Comparison of ENCODE assay signal across 23 mouse cellular contexts in genomic region chr2:75719331-75719869, GRCm38 (mm10).
"Had no signal": no experiment of that assay in that cellular context is flagged by ENCODE, and none has a peak within 500 bp of the region (broad histone marks: within the 10 kb centered on the region; RNA-seq: fewer than 3 reads in every experiment).

No protein-coding gene starts in this region.

- H3K4me1 ChIP-seq: heart, embryonic 15.5 days; intestine, embryonic 15.5 days had no signal

- ATAC-seq: forebrain, postnatal 0 days; hindbrain, embryonic 16.5 days; intestine, embryonic 15.5 days; intestine, postnatal 0 days; liver, embryonic 12.5 days had no signal

- H3K36me3 ChIP-seq: heart, embryonic 13.5 days; heart, embryonic 15.5 days; hindbrain, embryonic 10.5 days; hindbrain, embryonic 12.5 days; intestine, embryonic 15.5 days; limb, embryonic 10.5 days; limb, embryonic 12.5 days; liver, embryonic 12.5 days had no signal

- H3K4me2 ChIP-seq: heart, embryonic 11.5 days; heart, embryonic 13.5 days; heart, embryonic 15.5 days; hindbrain, embryonic 12.5 days; hindbrain, embryonic 14.5 days; intestine, embryonic 15.5 days; limb, embryonic 12.5 days; liver, embryonic 12.5 days had no signal

- H3K27me3 ChIP-seq: heart, embryonic 13.5 days; heart, embryonic 15.5 days; hindbrain, embryonic 12.5 days; intestine, embryonic 15.5 days; limb, embryonic 12.5 days; liver, embryonic 12.5 days had no signal

- H3K27ac ChIP-seq: heart, adult 2 months; heart, embryonic 13.5 days; heart, embryonic 15.5 days; hindbrain, embryonic 10.5 days; hindbrain, embryonic 12.5 days; hindbrain, embryonic 14.5 days; intestine, embryonic 15.5 days; layer of hippocampus, adult 2 months; left cerebral cortex, adult 2 months; limb, embryonic 10.5 days; limb, embryonic 12.5 days; liver, embryonic 12.5 days had no signal

- DNase-seq: forebrain, postnatal 0 days; gastrocnemius, postnatal 14 days; heart, adult 2 months; heart, postnatal 4 days; kidney, adult 18-20 months; kidney, adult 8-10 months; kidney, postnatal 10 days; kidney, postnatal 25 days; kidney, postnatal 4 days had no signal

- H3K4me3 ChIP-seq: heart, adult 2 months; heart, embryonic 13.5 days; heart, embryonic 15.5 days; hindbrain, embryonic 10.5 days; hindbrain, embryonic 12.5 days; intestine, embryonic 15.5 days; layer of hippocampus, adult 2 months; left cerebral cortex, adult 2 months; limb, embryonic 10.5 days; limb, embryonic 12.5 days; liver, embryonic 12.5 days had no signal

- H3K9me3 ChIP-seq: heart, embryonic 13.5 days; heart, embryonic 15.5 days; hindbrain, embryonic 10.5 days; hindbrain, embryonic 12.5 days; intestine, embryonic 15.5 days; limb, embryonic 10.5 days; limb, embryonic 12.5 days had no signal

- H3K9ac ChIP-seq: forebrain, postnatal 0 days; heart, embryonic 13.5 days; heart, embryonic 15.5 days; hindbrain, embryonic 12.5 days; hindbrain, embryonic 14.5 days; intestine, embryonic 15.5 days; limb, embryonic 12.5 days; liver, embryonic 12.5 days had no signal
